Mouse (Mus musculus) embryonic facial prominence, embryonic 11.5 days (tissue): ENCODE results near the gene Zdhhc3. TPM values are rescaled to one million over a fixed set of nuclear protein-coding genes. Genes with fewer than 3 reads are reported as not detected.

Experiments
- ATAC-seq: fragments of 200-750 bp; cut with Nextera tagmentation; replicated peaks from 2 replicates; pipeline ENCODE4 v1.8.0; 2017; ENCODE audit warnings: low read depth; ENCODE audit not compliant: insufficient number of reproducible peaks, low FRiP score, low TSS enrichment
- DNase-seq: peaks from one replicate; pipeline ENCODE4 v3.0.0-alpha.2; 2015; ENCODE audit warnings: low spot score
- H3K27ac ChIP-seq: fragments of 300-500 bp; sonication (generic); replicated peaks from 2 replicates; pipeline ENCODE4 v1.5.1; 2014; ENCODE audit warnings: mild to moderate bottlenecking, low read depth, low read length, control low read depth
- H3K27me3 ChIP-seq: fragments of 300-500 bp; sonication (generic); 2 replicates; pipeline ENCODE4 v1.6.1; 2014; ENCODE audit warnings: mild to moderate bottlenecking, low read length, moderate library complexity, mixed read lengths; ENCODE audit not compliant: control insufficient read depth, insufficient read depth
- H3K36me3 ChIP-seq: fragments of 300-500 bp; sonication (generic); replicated peaks from 2 replicates; pipeline ENCODE4 v1.6.1; 2014; ENCODE audit warnings: low read depth, mild to moderate bottlenecking, low read length, moderate library complexity, mixed read lengths; ENCODE audit not compliant: control insufficient read depth, insufficient read depth
- H3K4me1 ChIP-seq: fragments of 300-500 bp; sonication (generic); 2 replicates; pipeline ENCODE4 v1.6.1; 2014; ENCODE audit warnings: low read length, mixed read lengths; ENCODE audit not compliant: control insufficient read depth, insufficient read depth
- H3K4me2 ChIP-seq: fragments of 300-500 bp; sonication (generic); 2 replicates; pipeline ENCODE4 v1.6.1; 2014; ENCODE audit warnings: low read depth, mild to moderate bottlenecking, control low read depth, low read length, moderate library complexity
- H3K4me3 ChIP-seq: fragments of 300-500 bp; sonication (generic); 2 replicates; pipeline ENCODE4 v1.5.1; 2014; ENCODE audit warnings: low read depth, low read length, control low read depth
- H3K9ac ChIP-seq: fragments of 300-500 bp; sonication (generic); replicated peaks from 2 replicates; pipeline ENCODE4 v1.6.1; 2014; ENCODE audit warnings: mild to moderate bottlenecking, control low read depth, low read length
- H3K9me3 ChIP-seq: fragments of 300-500 bp; sonication (generic); replicated peaks from 2 replicates; pipeline ENCODE4 v1.6.1; 2016; ENCODE audit warnings: mild to moderate bottlenecking, low read length, inconsistent platforms, mixed read lengths; ENCODE audit not compliant: control insufficient read depth
- WGBS: fragments of 180-500 bp; shearing (Covaris S2); extraction: QIAGEN DNeasy Blood & Tissue Kit; methylation state at CpG from one replicate; pipeline ENCODE4 v1.1.7; 2014; 5-methylcytosine and 5-hydroxymethylcytosine counted together
- polyA plus RNA-seq: library from polyadenylated mRNA; unstranded; fragments of >200 nt; fragmentation: Nextera tagmentation; extraction: Ambion mirVana; gene quantifications from 2 replicates; pipeline ENCODE4 v1.2.1, GENCODE M21; 2014

Zdhhc3 gene
- polyA plus RNA-seq, 1 experiment from 2014 or later = 56.9 TPM

DNA sequence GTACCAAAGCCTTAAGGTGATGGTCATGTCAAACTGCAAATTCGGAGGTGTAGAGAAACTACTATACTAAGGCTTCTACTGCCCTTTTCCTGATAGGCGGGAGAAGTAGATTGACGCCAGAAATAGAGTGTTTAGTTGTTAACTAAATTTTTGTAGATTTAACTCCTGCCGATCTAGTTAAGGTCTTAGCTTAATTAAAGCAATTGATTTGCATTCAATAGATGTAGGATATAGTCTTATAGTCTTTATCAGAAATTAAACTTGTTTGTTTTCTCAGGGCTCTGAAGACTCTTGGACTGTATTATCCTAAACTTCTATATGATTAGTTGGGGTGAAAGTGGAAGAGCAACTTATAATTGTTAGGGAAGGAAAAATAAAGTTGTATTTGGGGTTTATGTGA is 5.8 kb downstream of the Zdhhc3 start:
- WGBS = 89% methylated on average over 4 of the region's 4 CpGs

DNA sequence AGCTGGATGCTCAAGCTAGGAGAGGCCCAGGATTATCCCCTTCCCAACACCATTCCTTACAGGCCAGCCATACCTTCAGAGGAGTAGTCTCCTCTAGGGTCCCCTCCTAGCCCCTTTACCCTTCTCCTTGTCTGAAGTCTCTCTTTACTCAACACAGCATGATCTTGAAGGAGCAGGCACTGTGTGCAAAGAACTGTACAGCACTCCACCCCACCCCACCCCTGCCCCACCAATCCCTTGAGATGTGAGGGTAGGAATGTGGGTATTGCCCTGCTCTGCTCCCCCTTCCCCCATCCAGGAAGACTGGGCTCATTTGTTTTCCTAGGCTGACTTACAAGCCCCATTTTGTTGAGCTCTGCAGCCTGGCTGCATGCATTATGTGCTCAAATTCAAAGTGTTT is 8.6 kb downstream of the Zdhhc3 start:
- H3K4me1 ChIP-seq = no peaks in the 10 kb centered on the region
- H3K27me3 ChIP-seq = no peaks in the 10 kb centered on the region
- H3K9me3 ChIP-seq = no peaks in the 10 kb centered on the region
- H3K27ac ChIP-seq = no peak overlapping the region
- no peak overlapping the region for H3K4me2 ChIP-seq
- no peaks in the 10 kb centered on the region for H3K36me3 ChIP-seq
- ATAC-seq (no peak), DNase-seq (no peak)
- no peak overlapping the region for H3K9ac ChIP-seq
- no peak overlapping the region for H3K4me3 ChIP-seq

More for the DNA sequence above, 5.8 kb downstream of the Zdhhc3 start:
- no peak overlapping the region for H3K27ac ChIP-seq
- no peak overlapping the region for H3K9ac ChIP-seq
- H3K4me1 ChIP-seq = no peaks in the 10 kb centered on the region
- H3K27me3 ChIP-seq = no peaks in the 10 kb centered on the region
- H3K4me2 ChIP-seq = no peak overlapping the region
- H3K4me3 ChIP-seq = no peak overlapping the region
- H3K36me3 ChIP-seq = no peaks in the 10 kb centered on the region
- no peaks in the 10 kb centered on the region for H3K9me3 ChIP-seq
- ATAC-seq = no peak
- DNase-seq = no peak

DNA sequence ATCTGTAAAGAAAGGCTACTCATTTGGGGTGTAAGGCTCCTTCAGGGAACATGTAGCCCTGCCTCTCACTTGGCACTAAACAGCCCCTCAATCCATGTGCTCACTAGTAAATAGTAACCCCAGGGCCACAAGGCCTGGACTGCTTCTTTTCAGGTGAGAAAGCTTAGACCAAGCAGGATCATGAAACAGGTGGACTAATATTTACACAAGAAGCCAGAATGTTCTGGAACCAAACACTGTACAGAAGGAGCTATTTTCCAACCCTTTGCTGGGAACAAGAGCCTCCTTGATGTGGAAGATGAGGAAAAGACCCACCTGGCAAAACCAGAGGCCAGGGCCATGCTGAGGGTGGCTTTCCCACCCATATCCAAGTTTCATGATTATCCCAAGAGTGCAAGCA is 9.6 kb downstream of the Zdhhc3 start:
- ATAC-seq (no peak), DNase-seq (no peak)
- H3K4me1 ChIP-seq = no peaks in the 10 kb centered on the region
- no peak overlapping the region for H3K9ac ChIP-seq
- no peak overlapping the region for H3K4me3 ChIP-seq
- no peaks in the 10 kb centered on the region for H3K27me3 ChIP-seq
- H3K4me2 ChIP-seq = no peak overlapping the region
- H3K27ac ChIP-seq = no peak overlapping the region
- no peaks in the 10 kb centered on the region for H3K9me3 ChIP-seq
- H3K36me3 ChIP-seq = no peaks in the 10 kb centered on the region

- Histone ChIP-seq H3K4me2 (no peak overlapping the region), H3K4me3 (no peak overlapping the region), H3K27me3 (no peaks in the 10 kb centered on the region), H3K36me3 (no peaks in the 10 kb centered on the region; the same call in 1 of the 2 replicates), H3K27ac (no peak overlapping the region), H3K9ac (no peak overlapping the region), H3K4me1 (no peaks in the 10 kb centered on the region), H3K9me3 (no peaks in the 10 kb centered on the region)
- no peak for ATAC-seq
- no peak for DNase-seq
- WGBS = 92% methylated on average over 16 of the region's 16 CpGs
Observed at GRCm38 (mm10) chr9:123099631-123100455, 13.2 kb downstream of the Zdhhc3 start.

DNA sequence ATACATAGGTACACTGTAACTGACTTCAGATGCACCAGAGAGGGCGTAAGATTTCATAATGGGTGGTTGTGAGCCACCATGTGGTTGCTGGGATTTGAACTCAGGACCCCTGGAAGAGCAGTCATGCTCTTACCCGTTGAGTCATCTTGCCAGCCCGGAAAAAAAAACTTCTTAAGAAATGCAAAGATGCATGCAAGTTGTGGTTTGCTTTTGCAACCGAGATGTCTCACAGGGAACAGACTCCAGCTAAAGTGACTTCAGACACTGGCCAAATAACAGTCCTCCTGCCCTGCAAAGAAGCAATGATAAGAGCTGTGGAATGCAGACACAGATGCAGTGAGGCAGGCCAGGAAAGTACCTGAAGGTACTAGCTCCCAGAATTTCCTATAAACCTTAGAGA is 22.2 kb downstream of the Zdhhc3 start:
- Histone ChIP-seq H3K4me1 (no peaks in the 10 kb centered on the region), H3K9me3 (no peaks in the 10 kb centered on the region), H3K9ac (no peak overlapping the region), H3K27me3 (no peaks in the 10 kb centered on the region), H3K4me3 (no peak overlapping the region), H3K4me2 (no peak overlapping the region), H3K36me3 (peaks cover 7% of the 10 kb centered on the region), H3K27ac (no peak overlapping the region)
- no peak for DNase-seq
- 86% methylated on average over 4 of the region's 4 CpGs for WGBS
- ATAC-seq = no peak

- Histone ChIP-seq H3K36me3 (peaks cover 4% of the 10 kb centered on the region; the same call in 1 of the 2 replicates), H3K27ac (no peak overlapping the region), H3K4me1 (no peaks in the 10 kb centered on the region), H3K9ac (no peak overlapping the region), H3K9me3 (no peaks in the 10 kb centered on the region), H3K4me3 (no peak overlapping the region), H3K4me2 (no peak overlapping the region), H3K27me3 (no peaks in the 10 kb centered on the region)
- no peak for DNase-seq
- 78% methylated on average over 3 of the region's 3 CpGs for WGBS
- ATAC-seq = no peak
Observed at GRCm38 (mm10) chr9:123087558-123087957, 25.4 kb downstream of the Zdhhc3 start.

- ATAC-seq = no peak
- peaks cover 4% of the 10 kb centered on the region for H3K36me3 ChIP-seq
Observed at GRCm38 (mm10) chr9:123085373-123085772, 27.6 kb downstream of the Zdhhc3 start.

DNA sequence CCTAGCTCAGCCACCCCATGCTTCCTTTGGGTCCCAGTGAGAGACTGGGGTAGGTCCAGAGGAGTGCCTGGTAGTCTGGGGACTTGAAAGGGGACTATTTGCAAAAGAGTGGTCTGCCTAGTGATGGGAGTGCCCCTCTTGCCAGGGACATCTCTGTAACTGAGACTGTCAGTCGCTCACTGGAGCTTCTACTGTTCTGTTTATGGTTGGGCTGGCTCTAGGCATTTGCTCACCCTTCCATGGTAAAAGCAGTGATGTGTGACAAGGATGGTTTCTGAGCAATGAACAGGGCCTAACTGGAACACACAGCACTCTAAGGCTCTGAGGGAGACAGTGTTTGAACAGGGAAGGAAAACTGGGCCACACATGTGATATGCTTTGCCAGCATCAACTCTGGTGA is 32.2 kb downstream of the Zdhhc3 start:
- H3K4me2 ChIP-seq = no peak overlapping the region
- no peaks in the 10 kb centered on the region; the same call in 1 of the 2 replicates for H3K36me3 ChIP-seq
- no peaks in the 10 kb centered on the region for H3K9me3 ChIP-seq
- H3K27me3 ChIP-seq = no peaks in the 10 kb centered on the region
- H3K4me3 ChIP-seq = no peak overlapping the region
- WGBS = 91% methylated on average over 1 of the region's 1 CpGs
- DNase-seq (no peak), ATAC-seq (no peak)
- no peak overlapping the region for H3K27ac ChIP-seq
- no peaks in the 10 kb centered on the region for H3K4me1 ChIP-seq
- H3K9ac ChIP-seq = no peak overlapping the region

More at GRCm38 (mm10) chr9:123085373-123085772, 27.6 kb downstream of the Zdhhc3 start:
- no peak overlapping the region for H3K27ac ChIP-seq
- no peaks in the 10 kb centered on the region for H3K27me3 ChIP-seq
- H3K4me2 ChIP-seq = no peak overlapping the region
- no peaks in the 10 kb centered on the region for H3K9me3 ChIP-seq
- DNase-seq = no peak
- 78% methylated on average over 1 of the region's 1 CpGs for WGBS
- H3K4me1 ChIP-seq = no peaks in the 10 kb centered on the region
- no peak overlapping the region for H3K9ac ChIP-seq
- no peak overlapping the region for H3K4me3 ChIP-seq
